Mouse (Mus musculus) C2C12 (cell line): ENCODE data around the gene Tas2r121. TPM values are rescaled to one million over a fixed set of nuclear protein-coding genes. Genes with fewer than 3 reads are reported as not detected.
"Not testable (repeated sequence)": the region's sequence is repeated elsewhere in the genome, so short reads cannot be mapped to it uniquely, and the experiment has no call there.

ENCODE experiments used
- H3K27me3 ChIP-seq: one replicate; pipeline ENCODE4 v1.6.1; 2011; ENCODE audit not compliant: control insufficient read depth, insufficient read depth, insufficient read length
- H3K36me3 ChIP-seq: one replicate; pipeline ENCODE4 v1.6.1; 2011; ENCODE audit not compliant: control insufficient read depth, insufficient read depth
- H3K4me3 ChIP-seq: one replicate; pipeline ENCODE4 v1.5.1; 2011; ENCODE audit warnings: mild to moderate bottlenecking, control low read depth; ENCODE audit not compliant: poor library complexity, insufficient read depth, severe bottlenecking
- H3K79me2 ChIP-seq: one replicate; pipeline ENCODE4 v1.6.1; 2011; ENCODE audit not compliant: control insufficient read depth, insufficient read depth
- H3K79me3 ChIP-seq: one replicate; pipeline ENCODE4 v1.6.1; 2011; ENCODE audit warnings: low read depth, control low read depth
- H3ac ChIP-seq: one replicate; pipeline ENCODE3; 2011; ENCODE audit warnings: low read depth; ENCODE audit not compliant: control insufficient read depth, insufficient read length
- CEBPB ChIP-seq: IDR thresholded peaks from one replicate; pipeline ENCODE4 v1.6.1; 2011; ENCODE audit warnings: low read depth, mild to moderate bottlenecking, control low read depth, moderate library complexity
- CTCF ChIP-seq: IDR thresholded peaks from one replicate; pipeline ENCODE4 v1.5.1; 2011; ENCODE audit not compliant: control insufficient read depth, insufficient read depth, insufficient read length
- FOSL1 ChIP-seq: IDR thresholded peaks from one replicate; pipeline ENCODE4 v1.8.0; 2011; ENCODE audit warnings: mild to moderate bottlenecking, low read length; ENCODE audit not compliant: poor library complexity, insufficient read depth, severe bottlenecking
- MAX ChIP-seq: IDR thresholded peaks from one replicate; pipeline ENCODE4 v1.6.1; 2011; ENCODE audit warnings: mild to moderate bottlenecking, control low read depth
- MYOD1 ChIP-seq: IDR thresholded peaks from one replicate; pipeline ENCODE4 v1.6.1; 2011; ENCODE audit warnings: low read depth; ENCODE audit not compliant: control insufficient read depth, insufficient read length
- MYOG ChIP-seq: IDR thresholded peaks from one replicate; pipeline ENCODE4 v1.6.1; 2011; ENCODE audit not compliant: control insufficient read depth, insufficient read length; ENCODE audit errors: extremely low read depth
- USF1 ChIP-seq: IDR thresholded peaks from one replicate; pipeline ENCODE4 v1.6.1; 2011; ENCODE audit warnings: low read depth, mild to moderate bottlenecking, control low read depth, moderate library complexity
- long read RNA-seq, 2 experiments: library from polyadenylated mRNA; unstranded; transcript quantifications; one replicate each; pipeline ENCODE4 v2.0.0; 2019 to 2020
- polyA plus RNA-seq: library from polyadenylated mRNA; unstranded; fragments of >200 nt; fragmentation: generic; extraction: Trizol; gene quantifications from one replicate; pipeline ENCODE4 v1.2.1, GENCODE M21; 2012; ENCODE audit warnings: missing spikeins

The Tas2r121 gene
- polyA plus RNA-seq: not detected
- long read RNA-seq, experiment 1: 0 reads
- long read RNA-seq, experiment 2: 0 reads

GRCm38 (mm10) chr6:132700907-132701306 is at the start of gene Tas2r121:
TSS of gene Tas2r121 (minus strand) at chr6:132701007.
- no peaks in the 10 kb centered on the region for H3K27me3 ChIP-seq
- no peaks in the 10 kb centered on the region for H3K79me3 ChIP-seq
- H3K36me3 ChIP-seq: no peaks in the 10 kb centered on the region
- H3ac ChIP-seq: no peak within 1 kb of the TSS
- no peak within 1 kb of the TSS for H3K4me3 ChIP-seq
- TF ChIP-seq FOSL1 (no peak), CEBPB (no peak), MYOD1 (no peak), MYOG (no peak), MAX (no peak), USF1 (no peak), CTCF (no peak)
- H3K79me2 ChIP-seq: no peaks in the 10 kb centered on the region

GRCm38 (mm10) chr6:132750206-132750605 is 49.4 kb upstream of the Tas2r121 start:
- H3K79me2 ChIP-seq: no peaks in the 10 kb centered on the region

GRCm38 (mm10) chr6:132737935-132738334 is 37.1 kb upstream of the Tas2r121 start, which contains the start of gene Tas2r115:
TSS of gene Tas2r115 (minus strand) at chr6:132738035.
- no peak for TF ChIP-seq CTCF
- TF ChIP-seq USF1: no peak
- no peak for TF ChIP-seq MAX
- no peak for TF ChIP-seq MYOG
- no peak for TF ChIP-seq CEBPB
- TF ChIP-seq MYOD1: no peak
- TF ChIP-seq FOSL1: no peak
- H3K27me3 ChIP-seq: no peaks in the 10 kb centered on the region

More at GRCm38 (mm10) chr6:132750206-132750605, 49.4 kb upstream of the Tas2r121 start:
- H3K27me3 ChIP-seq: no peaks in the 10 kb centered on the region
- TF ChIP-seq CEBPB (no peak), FOSL1 (peak; percentile 18)
- no peak overlapping the region for H3ac ChIP-seq
- H3K4me3 ChIP-seq: no peak overlapping the region
- no peaks in the 10 kb centered on the region for H3K79me3 ChIP-seq
- no peaks in the 10 kb centered on the region for H3K36me3 ChIP-seq

GRCm38 (mm10) chr6:132711828-132712227 is 11.0 kb upstream of the Tas2r121 start, which contains the start of gene Tas2r122:
TSS of gene Tas2r122 (minus strand) at chr6:132711928.
- H3K4me3 ChIP-seq: no peak within 1 kb of the TSS
- H3K79me3 ChIP-seq: no peaks in the 10 kb centered on the region
- no peak within 1 kb of the TSS for H3ac ChIP-seq
- H3K27me3 ChIP-seq: no peaks in the 10 kb centered on the region
- no peaks in the 10 kb centered on the region for H3K79me2 ChIP-seq
- TF ChIP-seq CEBPB: no peak
- no peak for TF ChIP-seq MAX
- no peak for TF ChIP-seq USF1
- no peak for TF ChIP-seq FOSL1
- TF ChIP-seq MYOD1: no peak
- TF ChIP-seq CTCF: no peak
- no peak for TF ChIP-seq MYOG
- no peaks in the 10 kb centered on the region for H3K36me3 ChIP-seq

More at GRCm38 (mm10) chr6:132737935-132738334, 37.1 kb upstream of the Tas2r121 start, which contains the start of gene Tas2r115:
- no peaks in the 10 kb centered on the region for H3K36me3 ChIP-seq
- H3K4me3 ChIP-seq: no peak within 1 kb of the TSS
- H3K79me2 ChIP-seq: no peaks in the 10 kb centered on the region
- H3ac ChIP-seq: no peak within 1 kb of the TSS
- H3K79me3 ChIP-seq: no peaks in the 10 kb centered on the region

- H3K79me2 ChIP-seq, H3K79me3 ChIP-seq, H3K36me3 ChIP-seq, H3K4me3 ChIP-seq, H3K27me3 ChIP-seq, H3ac ChIP-seq: not testable (repeated sequence)
Measured at GRCm38 (mm10) chr6:132691596-132691995, 9.2 kb downstream of the Tas2r121 start.

GRCm38 (mm10) chr6:132656653-132657052 is 44.2 kb downstream of the Tas2r121 start, which contains the start of gene Tas2r120:
TSS of gene Tas2r120 (plus strand) at chr6:132656953.
- Histone ChIP-seq H3K27me3 (no peaks in the 10 kb centered on the region), H3K79me2 (no peaks in the 10 kb centered on the region), H3K79me3 (no peaks in the 10 kb centered on the region), H3K4me3 (no peak within 1 kb of the TSS), H3K36me3 (no peaks in the 10 kb centered on the region), H3ac (no peak within 1 kb of the TSS)
- no peak for TF ChIP-seq FOSL1
- no peak for TF ChIP-seq CTCF
- no peak for TF ChIP-seq USF1
- no peak for TF ChIP-seq CEBPB
- TF ChIP-seq MAX: no peak
- no peak for TF ChIP-seq MYOD1
- TF ChIP-seq MYOG: no peak
